Mouse (Mus musculus) gastrocnemius, postnatal 10 days (tissue): ENCODE data around the gene Mepce. TPM values are rescaled to one million over a fixed set of nuclear protein-coding genes. Genes with fewer than 3 reads are reported as not detected.
A peak's percentile ranks its signal among the peaks of the same experiment; 100 is the strongest.

Experiments used
- DNase-seq: peaks from one replicate; pipeline ENCODE4 v3.0.0; 2021; ENCODE audit warnings: mixed read lengths
- total RNA-seq, 2 experiments: library from RNA; stranded (reverse); gene quantifications; 2 replicates each; pipeline ENCODE4 v1.2.3; 2021

The Mepce gene
- total RNA-seq, 2 experiments from 2014 or later = 22.4 to 22.8 TPM

GRCm38 (mm10) chr5:137788171-137788570 lies 716 bp upstream of the Mepce start:
- peak; percentile 20 for DNase-seq

DNA sequence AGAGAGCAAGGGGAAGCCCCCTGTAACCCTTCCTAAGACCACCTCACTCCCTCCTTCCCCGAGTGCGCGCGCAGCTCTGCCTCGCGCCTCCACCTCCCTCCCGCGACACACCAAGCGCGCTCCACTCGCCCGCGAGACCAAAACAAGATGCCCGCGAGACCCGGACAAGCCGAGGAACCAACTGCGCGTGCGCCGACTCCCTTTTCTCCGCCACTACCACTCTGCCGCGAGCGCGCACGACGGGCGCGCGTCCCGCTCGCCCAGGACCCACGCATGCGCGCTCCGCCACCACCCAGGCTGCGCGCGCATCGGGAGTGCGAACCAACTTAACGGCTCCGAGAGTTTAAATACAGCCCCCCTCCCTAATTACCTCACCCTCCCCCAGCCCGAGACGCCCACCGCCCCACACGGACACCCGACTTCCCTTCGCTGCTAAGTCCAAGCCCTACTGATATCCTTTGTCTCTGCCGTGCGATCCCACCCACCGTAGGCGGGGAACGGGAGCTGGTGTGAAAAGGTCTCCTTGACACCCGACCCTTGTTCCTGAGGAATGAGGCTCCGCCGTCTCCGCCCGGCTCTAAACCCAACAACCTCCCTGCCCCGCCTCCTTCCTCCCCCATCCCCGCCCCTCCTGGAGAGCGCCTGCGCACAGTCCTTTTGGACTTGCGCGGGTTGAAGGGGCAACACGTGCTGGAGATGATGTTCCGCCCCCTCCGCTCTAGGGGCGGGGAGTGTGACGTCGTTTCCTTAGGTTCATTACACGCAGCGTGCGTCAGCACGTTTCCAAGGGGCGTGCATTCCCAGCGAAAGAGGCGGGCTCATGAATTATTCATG lies 1.1 kb downstream of the Mepce start:
- DNase-seq = peak; percentile 100

DNA sequence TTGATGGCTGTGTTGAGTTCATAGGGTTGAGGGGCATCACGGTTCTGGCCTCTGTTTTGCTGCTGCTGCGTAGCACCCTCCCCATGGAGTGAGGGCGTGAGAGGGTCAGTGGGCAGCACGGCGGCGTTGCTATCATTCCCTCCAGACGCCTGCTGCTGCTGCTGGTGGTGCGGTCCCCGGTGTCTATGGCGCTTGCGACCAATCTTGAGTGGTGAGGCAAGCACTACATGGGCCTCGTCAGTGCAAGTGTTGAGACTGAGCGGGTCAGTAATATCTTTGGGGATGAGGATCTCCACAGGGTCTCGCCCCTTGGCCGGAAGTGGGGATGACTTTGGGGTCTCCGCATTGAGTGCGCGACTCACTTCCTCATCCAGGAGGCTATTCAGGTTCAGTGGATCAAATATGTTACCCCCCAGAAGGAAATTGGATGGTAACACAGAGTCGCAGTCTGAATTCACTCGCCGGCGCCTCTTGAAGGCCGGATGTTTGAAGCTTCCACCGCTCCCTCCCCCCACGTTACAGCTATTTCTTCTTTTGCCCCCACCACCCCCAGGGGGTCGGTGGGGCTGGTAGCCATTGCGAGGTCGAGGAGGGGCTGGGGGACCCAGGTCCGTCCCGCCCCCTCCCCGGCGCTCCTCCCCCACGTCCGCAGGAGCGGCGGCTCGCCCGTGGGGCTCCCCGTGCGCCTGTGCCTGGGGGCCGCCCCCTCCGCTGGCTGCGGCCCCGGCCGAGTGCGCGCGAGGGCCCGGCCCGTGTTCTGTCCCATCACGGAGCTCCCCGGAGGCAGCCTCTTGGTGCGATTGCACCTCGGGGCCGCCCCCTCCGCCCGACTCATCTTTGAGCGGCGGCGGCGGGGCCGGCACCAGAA lies 2.1 kb downstream of the Mepce start:
- peak; percentile 16 for DNase-seq

DNA sequence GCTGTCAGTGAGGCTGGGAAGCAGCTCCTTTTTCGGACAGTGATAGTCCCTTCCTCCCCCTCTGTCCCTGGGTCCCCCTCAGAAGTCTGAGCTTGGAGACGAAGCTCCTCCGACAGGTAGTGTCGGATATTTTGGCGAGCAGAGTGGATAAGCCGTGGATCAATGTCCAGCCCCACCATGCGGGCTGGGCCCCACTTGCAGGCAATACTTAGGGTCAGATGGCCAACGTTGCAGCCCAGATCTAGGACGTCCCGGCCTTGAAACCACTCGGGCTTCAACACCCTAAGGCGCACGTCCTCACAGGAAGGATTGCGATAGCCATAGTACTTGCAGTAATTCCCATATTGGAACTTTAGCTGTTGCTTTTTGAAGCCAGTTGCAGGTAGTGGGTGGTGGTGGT lies 2.9 kb downstream of the Mepce start:
- DNase-seq = no peak

DNA sequence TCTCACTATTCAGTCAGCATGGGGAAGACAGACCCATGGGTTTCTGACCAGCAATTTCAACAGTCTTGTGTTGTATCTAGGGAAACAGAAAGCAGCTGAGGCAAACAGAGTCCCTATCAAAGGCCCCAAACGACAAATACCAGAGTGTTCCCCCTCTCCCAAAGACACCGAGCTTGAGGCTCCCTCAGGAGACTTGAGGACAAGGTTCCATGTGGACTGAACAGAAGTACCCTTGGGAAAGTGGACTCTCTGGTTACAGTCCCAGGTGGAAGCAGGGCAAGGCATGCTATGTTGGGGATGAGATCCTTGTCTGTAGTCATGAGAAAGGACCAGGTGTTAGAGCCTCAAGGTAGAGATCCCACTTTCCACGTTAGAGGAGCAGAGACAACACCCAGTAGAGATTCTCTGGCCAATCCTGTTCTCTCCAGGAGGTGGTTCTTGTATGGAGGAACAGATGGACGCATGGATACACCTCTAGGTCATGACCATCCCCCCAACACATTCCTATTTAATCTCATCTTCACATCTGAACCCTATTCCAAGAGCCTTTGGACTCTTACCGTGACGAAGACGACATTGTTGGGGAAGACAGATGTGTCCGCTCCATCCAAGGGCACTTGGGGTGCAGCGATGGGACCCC lies 3.4 kb downstream of the Mepce start:
- no peak for DNase-seq

- DNase-seq = no peak
Observed at GRCm38 (mm10) chr5:137782776-137783522, 4.5 kb downstream of the Mepce start.

- DNase-seq = no peak
Observed at GRCm38 (mm10) chr5:137781661-137782060, 5.8 kb downstream of the Mepce start.

DNA sequence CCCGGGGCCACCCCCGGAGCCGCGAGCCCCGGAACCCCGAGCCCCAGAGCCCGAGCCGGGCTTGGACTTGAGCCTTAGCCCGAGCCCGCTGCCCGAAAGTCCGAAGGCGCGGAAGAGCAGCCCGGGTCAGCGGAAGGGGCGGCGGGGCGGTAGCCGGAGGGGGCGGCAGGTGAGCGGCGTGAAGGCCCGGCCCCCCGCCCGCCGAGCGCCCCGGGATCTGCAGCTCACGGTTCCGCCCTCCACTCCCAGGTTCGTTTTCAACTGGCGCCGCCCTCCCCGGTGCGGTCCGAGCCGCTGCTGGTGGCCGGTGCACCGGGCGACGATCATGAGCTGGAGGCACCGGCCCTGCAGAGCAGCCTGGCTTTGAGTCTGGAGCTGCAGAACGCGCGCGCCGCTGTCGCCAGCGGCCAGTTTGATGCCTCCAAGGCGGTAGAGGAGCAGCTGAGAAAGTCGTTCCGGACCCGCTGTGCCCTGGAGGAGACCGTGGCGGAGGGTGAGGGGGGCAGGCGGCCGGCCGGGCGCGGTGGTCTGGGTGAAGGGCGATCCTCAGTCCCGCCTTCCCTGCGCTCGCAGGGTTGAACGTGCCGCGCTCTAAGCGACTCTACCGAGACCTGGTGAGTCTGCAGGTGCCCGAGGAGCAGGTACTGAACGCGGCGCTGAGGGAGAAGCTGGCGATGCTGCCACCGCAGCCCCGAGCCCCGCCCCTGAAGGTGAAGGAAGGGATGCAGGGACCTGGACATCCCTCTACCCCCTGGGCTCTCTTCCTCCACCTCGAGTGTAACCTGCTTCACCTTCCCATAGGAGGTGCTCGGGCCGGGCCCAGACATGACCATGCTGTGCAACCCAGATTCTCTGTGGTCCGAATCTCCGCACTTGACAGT lies 8.2 kb downstream of the Mepce start:
- peak; percentile 41 for DNase-seq

GRCm38 (mm10) chr5:137778635-137779034 lies 8.8 kb downstream of the Mepce start, which contains the start of gene Ppp1r35:
Gene Ppp1r35 (plus strand): TSS chr5:137778849.
- peak; percentile 95 for DNase-seq

- DNase-seq = no peak
Observed at GRCm38 (mm10) chr5:137777267-137777845, 10.1 kb downstream of the Mepce start.

DNA sequence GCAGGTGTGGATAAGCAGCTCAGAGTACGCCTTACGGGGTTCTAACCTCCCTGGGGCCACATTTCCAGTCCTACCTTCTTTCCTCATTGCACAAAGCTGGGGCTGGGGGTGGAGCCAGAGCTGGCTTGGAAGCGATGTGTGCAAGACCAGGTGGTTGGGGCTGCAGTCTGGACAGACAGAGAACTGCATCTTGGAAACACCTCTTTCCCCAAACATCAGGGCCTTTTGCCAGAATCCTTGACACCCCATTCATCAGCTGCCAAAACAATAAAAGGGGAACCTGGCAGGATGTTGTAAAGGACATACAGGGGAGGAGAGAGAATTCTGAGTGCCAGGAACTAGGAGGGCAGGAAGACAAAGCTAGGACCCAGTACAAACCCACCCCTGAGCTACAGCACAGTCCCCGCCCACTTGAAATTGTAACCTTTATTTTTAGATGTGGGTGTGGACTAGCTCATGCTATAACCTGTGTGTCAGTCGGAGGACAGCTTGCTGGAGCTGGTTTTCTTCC lies 11.0 kb downstream of the Mepce start:
- DNase-seq = peak; percentile 8

- DNase-seq = no peak
Observed at GRCm38 (mm10) chr5:137775587-137776290, 11.7 kb downstream of the Mepce start.

DNA sequence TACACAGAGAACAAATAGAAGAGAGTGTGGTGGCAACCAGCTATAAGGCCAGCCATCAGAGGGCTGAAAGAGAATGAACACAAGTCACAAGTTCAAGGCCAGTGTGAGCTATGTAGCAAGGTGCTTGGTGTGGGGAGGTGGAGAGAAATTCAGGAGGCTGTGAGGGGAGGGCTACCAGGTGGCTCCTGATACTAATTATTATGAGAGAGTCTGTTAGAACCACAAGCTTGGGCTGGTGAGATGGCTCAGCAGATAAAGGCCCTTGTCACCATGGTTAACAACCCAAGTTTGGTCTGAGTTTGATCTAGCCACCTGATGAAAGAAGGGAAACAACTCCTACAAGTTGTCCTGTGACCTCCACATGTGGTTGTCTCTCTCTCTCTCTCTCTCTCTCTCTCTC lies 14.7 kb downstream of the Mepce start:
- DNase-seq = no peak

DNA sequence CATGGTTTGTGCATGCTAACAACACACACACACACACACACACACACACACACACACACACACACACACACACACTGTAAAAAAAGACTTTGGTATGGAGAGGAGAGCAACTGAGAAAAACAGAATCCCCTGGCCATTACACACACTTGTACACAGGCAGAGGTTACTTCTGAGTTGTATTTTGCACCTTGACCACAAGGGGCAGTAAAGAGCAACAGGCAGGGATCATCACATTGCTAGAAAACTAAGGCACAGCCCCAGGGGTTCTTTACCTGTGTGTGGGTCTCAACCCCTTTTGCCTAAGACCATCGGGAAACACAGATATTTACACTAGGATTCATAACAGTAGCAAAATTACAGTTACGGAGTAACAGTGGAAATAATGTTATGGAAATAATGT lies 16.7 kb downstream of the Mepce start:
- DNase-seq = no peak

GRCm38 (mm10) chr5:137768475-137768874 lies 19.0 kb downstream of the Mepce start:
- no peak for DNase-seq

DNA sequence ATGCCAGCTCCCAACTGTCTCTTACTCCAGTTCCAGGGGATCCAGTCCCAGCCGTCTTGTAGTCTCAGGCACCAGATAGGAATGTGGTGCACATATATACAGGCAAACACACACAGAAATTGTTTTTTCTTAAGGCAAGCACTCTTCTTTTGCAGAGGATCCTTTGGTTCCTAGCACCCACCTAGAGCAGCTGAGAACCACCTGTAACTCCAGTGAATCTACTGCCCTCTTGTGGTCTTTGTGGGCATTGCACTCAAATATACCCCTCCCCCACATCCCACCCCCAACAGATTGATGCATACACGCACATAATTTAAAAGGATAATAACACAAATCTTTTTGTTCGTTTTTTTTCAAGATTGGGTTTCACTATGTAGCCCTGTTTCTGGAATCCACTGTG lies 21.2 kb downstream of the Mepce start:
- DNase-seq = no peak

- DNase-seq = no peak
Observed at GRCm38 (mm10) chr5:137764609-137765340, 22.7 kb downstream of the Mepce start.

DNA sequence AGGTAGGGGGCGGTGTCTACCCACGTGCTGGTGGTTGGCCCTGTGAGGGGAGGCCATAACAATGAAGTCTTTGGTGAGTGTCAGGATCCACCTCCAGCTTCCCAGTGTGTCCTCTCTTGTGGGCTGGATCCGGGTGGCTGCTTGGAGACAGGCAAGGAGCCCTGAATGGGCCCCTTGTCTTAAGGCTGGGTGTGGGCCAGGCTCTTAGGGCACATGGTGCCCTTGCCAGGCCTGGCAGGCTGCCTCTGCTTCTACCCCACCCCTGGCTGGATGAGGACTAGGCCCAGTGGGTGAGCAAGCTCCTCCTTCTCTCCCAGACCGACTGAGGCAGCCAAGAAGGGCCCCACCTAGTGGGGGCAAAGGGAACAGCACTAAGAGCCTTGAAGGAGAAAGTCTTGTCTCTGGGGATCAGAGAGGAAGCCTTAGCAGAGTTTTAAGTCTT lies 27.5 kb downstream of the Mepce start:
- peak; percentile 88 for DNase-seq
